Mouse (Mus musculus) cerebellum, adult 2 months (tissue): ENCODE measurements around the gene Cacna1a.

Experiments used
- CTCF ChIP-seq: fragments of 200-500 bp; IDR thresholded peaks from 2 replicates; pipeline ENCODE4 v1.5.1; 2011; ENCODE audit warnings: low read depth, mild to moderate bottlenecking, control low read depth, low read length, moderate library complexity, borderline replicate concordance; ENCODE audit not compliant: insufficient read depth
- POLR2A ChIP-seq: fragments of 200-500 bp; IDR thresholded peaks from 2 replicates; pipeline ENCODE4 v1.6.1; 2011; ENCODE audit warnings: low read length, control low read depth, borderline replicate concordance; ENCODE audit not compliant: insufficient read depth

GRCm38 (mm10) chr8:84485864-84486263, 97.6 kb downstream of the Cacna1a start:
- TF ChIP-seq CTCF (0 out of 2 replicates have a peak, but pooled peaks have one; percentile 26), POLR2A (no peak)
